In the genomic region with DNA sequence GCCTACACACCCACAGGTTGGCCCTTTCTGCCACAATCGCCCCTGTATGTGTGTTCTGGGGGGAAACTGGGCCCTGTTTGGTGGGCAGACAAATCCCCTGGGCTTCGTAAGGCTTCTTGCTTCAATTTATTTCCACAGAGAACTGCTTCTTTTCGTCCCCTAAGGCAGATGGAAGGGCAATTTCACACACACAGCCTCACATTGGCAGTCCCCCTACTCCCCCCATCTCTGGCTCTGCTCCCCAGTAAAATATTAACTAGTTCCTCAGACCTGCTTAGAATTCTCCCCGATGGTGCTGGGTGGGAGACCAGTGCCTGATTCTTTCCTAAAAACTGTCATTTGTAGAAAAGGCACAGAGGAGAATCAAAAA, we compare ENCODE assay signal across 8 mouse cellular contexts. TPM values are rescaled to one million over a fixed set of nuclear protein-coding genes. Genes with fewer than 3 reads are reported as not detected.
A peak's percentile ranks its signal among the peaks of the same experiment; 100 is the strongest.
DNase-seq lines count a peak whose midpoint lies in the region; ATAC-seq and TF ChIP-seq lines count a peak whose summit lies in the region.

No protein-coding gene starts in this region.

- TF ChIP-seq CTCF in layer of hippocampus, adult 2 months (conservative IDR thresholded peaks at IDR 0.05), result no peak
- TF ChIP-seq CTCF in kidney, postnatal 0 days (IDR thresholded peaks at IDR 0.05; ENCODE audit: low read depth), result no peak

- peak overlapping the region; percentile 27; the same call in 1 of the 2 replicates for H3K9ac ChIP-seq in embryonic facial prominence, embryonic 15.5 days
- H3K9ac ChIP-seq in kidney, postnatal 0 days (ENCODE audit: low read depth, low read length), result peak overlapping the region; percentile 60; the same call in 1 of the 2 replicates
- H3K9ac ChIP-seq in neural tube, embryonic 13.5 days, result peak overlapping the region; percentile 77

- H3K36me3 ChIP-seq in embryonic facial prominence, embryonic 15.5 days, result no peaks in the 10 kb centered on the region
- no peaks in the 10 kb centered on the region for H3K36me3 ChIP-seq in kidney, postnatal 0 days (ENCODE audit: insufficient read depth, low read length)
- no peaks in the 10 kb centered on the region for H3K36me3 ChIP-seq in neural tube, embryonic 13.5 days

- H3K27ac ChIP-seq in layer of hippocampus, adult 2 months, result peak overlapping the region; percentile 100
- H3K27ac ChIP-seq in embryonic facial prominence, embryonic 15.5 days (replicated peaks), result peak overlapping the region; percentile 100
- H3K27ac ChIP-seq in kidney, postnatal 0 days, result peak overlapping the region; percentile 100
- peak overlapping the region; percentile 100 for H3K27ac ChIP-seq in neural tube, embryonic 13.5 days (replicated peaks)

- peaks cover 85% of the 10 kb centered on the region for H3K4me1 ChIP-seq in embryonic facial prominence, embryonic 15.5 days
- H3K4me1 ChIP-seq in kidney, postnatal 0 days (replicated peaks; ENCODE audit: insufficient read depth, low read length), result peaks cover 69% of the 10 kb centered on the region
- H3K4me1 ChIP-seq in neural tube, embryonic 13.5 days (replicated peaks), result peaks cover 91% of the 10 kb centered on the region

- no peak for ATAC-seq in embryonic facial prominence, embryonic 15.5 days (ENCODE audit: insufficient number of reproducible peaks, low FRiP score, low TSS enrichment, low read depth)
- no peak for ATAC-seq in kidney, postnatal 0 days (replicated peaks; ENCODE audit: low FRiP score, low read depth)
- ATAC-seq in neural tube, embryonic 13.5 days (ENCODE audit: low read depth), result no peak; the same call in 1 of the 2 replicates

- H3K27me3 ChIP-seq in embryonic facial prominence, embryonic 15.5 days, result no peaks in the 10 kb centered on the region
- H3K27me3 ChIP-seq in kidney, postnatal 0 days (ENCODE audit: insufficient read depth, low read length), result no peaks in the 10 kb centered on the region
- no peaks in the 10 kb centered on the region for H3K27me3 ChIP-seq in neural tube, embryonic 13.5 days

- no peak overlapping the region for H3K4me3 ChIP-seq in layer of hippocampus, adult 2 months
- no peak overlapping the region for H3K4me3 ChIP-seq in embryonic facial prominence, embryonic 15.5 days (replicated peaks)
- no peak overlapping the region for H3K4me3 ChIP-seq in kidney, postnatal 0 days (replicated peaks; ENCODE audit: low read depth, low read length)
- no peak overlapping the region for H3K4me3 ChIP-seq in neural tube, embryonic 13.5 days

- no peak overlapping the region for H3K4me2 ChIP-seq in embryonic facial prominence, embryonic 15.5 days (replicated peaks)
- no peak overlapping the region for H3K4me2 ChIP-seq in kidney, postnatal 0 days (ENCODE audit: low read length)
- no peak overlapping the region; the same call in 1 of the 2 replicates for H3K4me2 ChIP-seq in neural tube, embryonic 13.5 days

- 28% methylated on average over 4 of the region's 4 CpGs for WGBS in embryonic facial prominence, embryonic 15.5 days
- WGBS in kidney, postnatal 0 days, result 17% methylated on average over 4 of the region's 4 CpGs
- WGBS in neural tube, embryonic 13.5 days, result 7% methylated on average over 4 of the region's 4 CpGs

- H3K9me3 ChIP-seq in embryonic facial prominence, embryonic 15.5 days (replicated peaks), result no peaks in the 10 kb centered on the region
- no peaks in the 10 kb centered on the region for H3K9me3 ChIP-seq in kidney, postnatal 0 days (replicated peaks; ENCODE audit: low read length)
- H3K9me3 ChIP-seq in neural tube, embryonic 13.5 days, result no peaks in the 10 kb centered on the region

- no peak for DNase-seq in layer of hippocampus, adult 2 months (ENCODE audit: low spot score in 2 of 2)
- DNase-seq in layer of hippocampus, adult 9-11 months, result no peak
- peak; percentile 42 for DNase-seq in kidney, postnatal 0 days (ENCODE audit: low spot score)
- no peak for DNase-seq in layer of hippocampus, adult 9-10 months (ENCODE audit: low spot score)
- DNase-seq in adrenal gland, postnatal 14 days, result no peak
- DNase-seq in cerebellum, adult 11 months, result no peak

RNA-seq across cellular contexts. Expression of gene Zmynd8, which starts 12.9 kb away (rescaled TPM):
- 100 to 1,000 TPM; 173 to 186 TPM for total RNA-seq in layer of hippocampus, adult 2 months (2021)
- polyA plus RNA-seq in embryonic facial prominence, embryonic 15.5 days (2015; fragmentation: Nextera tagmentation; extraction: Ambion mirVana), result 50.4 and 50.9 TPM in 2 replicates
- 39.6 and 41.7 TPM in 2 replicates for polyA plus RNA-seq in kidney, postnatal 0 days (2015; fragmentation: Nextera tagmentation; extraction: Ambion mirVana)
- 69.0 and 73.2 TPM in 2 replicates for polyA plus RNA-seq in neural tube, embryonic 13.5 days (2015; fragmentation: Nextera tagmentation; extraction: Ambion mirVana)
- total RNA-seq in adrenal gland, postnatal 14 days (2021), result 45.8 and 59.2 TPM in 2 replicates

Comparison
In these comparisons a context has a peak if more than half of its experiments do, and no peak if none do; other contexts are left out.
1. H3K9ac ChIP-seq: peak in every context shown above with its lines; median percentile 77 in neural tube, embryonic 13.5 days; 60 in kidney, postnatal 0 days; 27 in embryonic facial prominence, embryonic 15.5 days.